ENCODE assay signal across 23 mouse cellular contexts in genomic region chr7:45494548-45494947, GRCm38 (mm10). TPM values are rescaled to one million over a fixed set of nuclear protein-coding genes. Genes with fewer than 3 reads are reported as not detected.
DNase-seq lines count a peak whose midpoint lies in the region; TF ChIP-seq lines count a peak whose summit lies in the region.
"Had no signal": no experiment of that assay in that cellular context is flagged by ENCODE, and none has a peak within 500 bp of the region (broad histone marks: within the 10 kb centered on the region; RNA-seq: fewer than 3 reads in every experiment).

No protein-coding gene starts in this region.

- no peak for TF ChIP-seq CTCF in cerebellum, adult 2 months (IDR thresholded peaks at IDR 0.05; ENCODE audit: borderline replicate concordance, insufficient read depth, low read depth, low read length)
- TF ChIP-seq CTCF in E14TG2a.4 (conservative IDR thresholded peaks at IDR 0.05; ENCODE audit: low read length), result no peak

- no peak for TF ChIP-seq POLR2A in cerebellum, adult 2 months (IDR thresholded peaks at IDR 0.05; ENCODE audit: borderline replicate concordance, insufficient read depth, low read length)

- WGBS in cerebellum, adult 2 months, result 60% methylated on average over 9 of the region's 9 CpGs

- H3K9me3 ChIP-seq in E14TG2a.4 (ENCODE audit: low read length), result no peaks in the 10 kb centered on the region
- H3K9me3 ChIP-seq: forebrain, embryonic 13.5 days; heart, embryonic 15.5 days; hindbrain, embryonic 13.5 days; intestine, embryonic 15.5 days had no signal

- no peak overlapping the region for H3K4me3 ChIP-seq in cerebellum, adult 2 months (replicated peaks; ENCODE audit: insufficient read depth, low read depth, low read length)
- H3K4me3 ChIP-seq in E14TG2a.4 (replicated peaks; ENCODE audit: low read length), result peak overlapping the region; percentile 64
- H3K4me3 ChIP-seq: forebrain, embryonic 13.5 days; heart, embryonic 15.5 days; hindbrain, embryonic 13.5 days; intestine, embryonic 15.5 days had no signal

- H3K27me3 ChIP-seq in cerebellum, adult 2 months (ENCODE audit: control insufficient read depth, insufficient read depth, low read length), result no peaks in the 10 kb centered on the region
- no peaks in the 10 kb centered on the region for H3K27me3 ChIP-seq in E14TG2a.4 (ENCODE audit: insufficient read depth, low read length)
- H3K27me3 ChIP-seq: forebrain, embryonic 13.5 days; heart, embryonic 15.5 days; hindbrain, embryonic 13.5 days; intestine, embryonic 15.5 days had no signal

- H3K27ac ChIP-seq in cerebellum, adult 2 months (ENCODE audit: insufficient read depth, low read length), result peak overlapping the region; percentile 97
- H3K27ac ChIP-seq: forebrain, embryonic 13.5 days; heart, embryonic 15.5 days; hindbrain, embryonic 13.5 days; intestine, embryonic 15.5 days had no signal

- H3K4me1 ChIP-seq in cerebellum, adult 2 months (ENCODE audit: control insufficient read depth, insufficient read depth, low read length), result peaks cover 35% of the 10 kb centered on the region
- peaks cover 66% of the 10 kb centered on the region for H3K4me1 ChIP-seq in E14TG2a.4 (replicated peaks; ENCODE audit: low read depth, low read length)

- peaks cover 76% of the 10 kb centered on the region for H3K36me3 ChIP-seq in E14TG2a.4 (ENCODE audit: insufficient read depth, low read length)

- intact Hi-C loops in heart, postnatal 14 days (cut with DNase I), result no loop called here
- intact Hi-C loops in heart, postnatal 36 days (cut with DNase I), result no loop called here

- peak in 1 of 2 experiments; percentile 47 for DNase-seq in cerebellum, adult 2 months
- DNase-seq in cerebellum, adult 11 months, result no peak
- DNase-seq in heart, adult 11 months, result peak; percentile 93
- DNase-seq in heart, adult 8-10 months (ENCODE audit: low spot score), result no peak
- DNase-seq in heart, postnatal 14 days, result peak; percentile 31 to 37
- DNase-seq in heart, postnatal 36 days, result no peak
- DNase-seq in Muller cell, postnatal 12 days (ENCODE audit: inconsistent ontology term), result no peak
- DNase-seq: adrenal gland, adult 8-10 months; adrenal gland, postnatal 36 days; forebrain, postnatal 0 days; gastrocnemius, postnatal 36 days; kidney, adult 18-20 months had no signal

RNA-seq across cellular contexts. Expression of gene Dhdh, which starts 5.9 kb away (rescaled TPM):
- 4.7 and 5.6 TPM in 2 replicates for polyA plus RNA-seq in cerebellum, adult 2 months (2012; rRNA removed)
- total RNA-seq in heart, adult 8-10 months (2022), result 10 to 100 TPM; 10.2 to 12.8 (median 11.5) TPM
- 1 to 10 TPM; 4.5 to 6.0 TPM for total RNA-seq in heart, postnatal 14 days (2021)
- total RNA-seq in heart, postnatal 36 days (2021), result 1 to 10 TPM; 7.6 to 7.7 TPM

RNA-seq across cellular contexts. Expression of gene Gm45808, which starts 7.9 kb away (rescaled TPM):
- 0.33 TPM in 1 of 2 replicates, not detected in the other for polyA plus RNA-seq in cerebellum, adult 2 months (2012; rRNA removed)
- 1 to 10 TPM; 3.8 to 8.5 (median 7.6) TPM for total RNA-seq in heart, adult 8-10 months (2022)
- total RNA-seq in heart, postnatal 14 days (2021), result 1 to 10 TPM; 2.8 to 4.6 TPM
- total RNA-seq in heart, postnatal 36 days (2021), result 1 to 10 TPM; 5.4 to 5.8 TPM
- total RNA-seq: forebrain, postnatal 0 days; hematopoietic stem cell, adult 5-6 weeks had no signal
- polyA plus RNA-seq: C2C12; cortical plate, adult 2 months; embryonic facial prominence, embryonic 14.5 days; forebrain, embryonic 13.5 days; forebrain, postnatal 0 days; heart, embryonic 15.5 days; hindbrain, embryonic 13.5 days; intestine, embryonic 15.5 days; kidney, embryonic 14.5 days had no signal

RNA-seq across cellular contexts. Expression of gene Tulp2, which starts 12.9 kb away (rescaled TPM):
- polyA plus RNA-seq in cerebellum, adult 2 months (2012; rRNA removed), result 0.10 TPM in 1 of 2 replicates, not detected in the other
- total RNA-seq in heart, adult 8-10 months (2022), result not detected
- not detected for total RNA-seq in heart, postnatal 14 days (2021)
- total RNA-seq in heart, postnatal 36 days (2021), result under 1 TPM in 1 of 2 experiments, not detected in 1; 0.16 TPM
- total RNA-seq: gastrocnemius, adult 18-20 months; hematopoietic stem cell, adult 5-6 weeks had no signal
- polyA plus RNA-seq: C2C12 had no signal

RNA-seq across cellular contexts. Expression of gene Nucb1, which starts 15.7 kb away (rescaled TPM):
- polyA plus RNA-seq in cerebellum, adult 2 months (2012; rRNA removed), result 136 and 150 TPM in 2 replicates
- total RNA-seq in heart, adult 8-10 months (2022), result 100 to 1,000 TPM; 130 to 149 (median 139) TPM
- total RNA-seq in heart, postnatal 14 days (2021), result 100 to 1,000 TPM; 116 to 137 TPM
- total RNA-seq in heart, postnatal 36 days (2021), result 100 to 1,000 TPM; 140 to 148 TPM

RNA-seq across cellular contexts. Expression of gene Bax, which starts 27.9 kb away (rescaled TPM):
- 102 and 103 TPM in 2 replicates for polyA plus RNA-seq in cerebellum, adult 2 months (2012; rRNA removed)
- 10 to 100 TPM; 24.3 to 26.9 (median 26.2) TPM for total RNA-seq in heart, adult 8-10 months (2022)
- total RNA-seq in heart, postnatal 14 days (2021), result 10 to 100 TPM; 25.6 to 31.1 TPM
- total RNA-seq in heart, postnatal 36 days (2021), result 10 to 100 TPM; 26.9 to 28.5 TPM

Comparison
In these comparisons a context has a peak if more than half of its experiments do, and no peak if none do; other contexts are left out.
1. DNase-seq: peak in heart, adult 11 months (single experiment) and heart, postnatal 14 days (2 of 2); none in cerebellum, adult 11 months (single experiment), heart, adult 8-10 months (single experiment), heart, postnatal 36 days (0 of 2) and Muller cell, postnatal 12 days (single experiment).